Mouse (Mus musculus): Measurements from ENCODE around the gene Dcun1d3. TPM values are rescaled to one million over a fixed set of nuclear protein-coding genes. Genes with fewer than 3 reads are reported as not detected.

The Dcun1d3 gene
- polyA plus RNA-seq, 2 experiments from 2014 or later, result 7.0 to 13.8 TPM

GRCm38 (mm10) chr7:119872204-119872603 lies 23.9 kb downstream of the Dcun1d3 start:
- ATAC-seq, result peak; percentile 74

GRCm38 (mm10) chr7:119866136-119866535 lies 30.0 kb downstream of the Dcun1d3 start:
- ATAC-seq, result no peak

GRCm38 (mm10) chr7:119864500-119864899 lies 31.6 kb downstream of the Dcun1d3 start:
- ATAC-seq, result no peak

GRCm38 (mm10) chr7:119862167-119862566 lies 33.9 kb downstream of the Dcun1d3 start:
- no peak for ATAC-seq

GRCm38 (mm10) chr7:119861335-119862091 lies 34.6 kb downstream of the Dcun1d3 start:
- ATAC-seq, result peak; percentile 86

DNA sequence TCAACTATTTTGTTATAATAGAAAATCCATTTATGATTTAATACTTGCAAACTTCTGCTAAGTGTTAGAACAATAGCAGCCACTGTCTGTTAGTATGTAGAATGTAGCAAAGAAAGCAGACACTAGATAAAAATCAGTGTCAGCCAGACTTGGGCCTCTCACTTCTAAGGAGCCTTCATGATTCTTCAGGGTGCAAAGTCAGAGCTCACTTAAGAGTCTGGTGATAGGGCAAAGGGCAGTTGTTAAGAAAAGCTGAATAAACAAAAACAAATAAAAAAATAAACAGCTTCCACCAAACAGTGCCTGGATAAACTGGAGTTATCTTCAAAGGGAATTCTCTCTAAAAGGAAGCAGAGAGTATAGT lies 35.1 kb downstream of the Dcun1d3 start:
- ATAC-seq, result no peak

DNA sequence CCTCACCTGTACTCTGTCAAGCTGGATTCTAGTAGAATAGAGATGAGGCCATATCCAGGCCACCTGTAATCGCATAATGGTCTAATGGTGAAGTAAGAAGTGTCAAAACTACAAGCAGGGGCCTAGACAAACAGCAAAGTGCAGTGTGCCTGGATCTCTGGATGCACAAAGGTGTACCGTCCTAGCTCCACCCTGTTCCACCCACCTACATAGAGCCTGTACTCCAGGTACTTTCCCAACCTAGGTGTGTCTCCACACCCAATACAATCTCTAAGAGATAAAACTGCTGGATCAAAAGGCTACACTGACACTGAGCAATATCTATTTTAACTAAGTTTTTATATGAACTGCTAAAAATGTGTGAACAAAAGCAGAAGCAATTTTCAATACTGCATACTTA lies 35.5 kb downstream of the Dcun1d3 start:
- ATAC-seq, result peak; percentile 31

- no peak for ATAC-seq
These were observed 36.0 kb downstream of the Dcun1d3 start for GRCm38 (mm10) chr7:119860116-119860515.

- no peak for ATAC-seq
These were observed 36.6 kb downstream of the Dcun1d3 start for GRCm38 (mm10) chr7:119859476-119859875.

DNA sequence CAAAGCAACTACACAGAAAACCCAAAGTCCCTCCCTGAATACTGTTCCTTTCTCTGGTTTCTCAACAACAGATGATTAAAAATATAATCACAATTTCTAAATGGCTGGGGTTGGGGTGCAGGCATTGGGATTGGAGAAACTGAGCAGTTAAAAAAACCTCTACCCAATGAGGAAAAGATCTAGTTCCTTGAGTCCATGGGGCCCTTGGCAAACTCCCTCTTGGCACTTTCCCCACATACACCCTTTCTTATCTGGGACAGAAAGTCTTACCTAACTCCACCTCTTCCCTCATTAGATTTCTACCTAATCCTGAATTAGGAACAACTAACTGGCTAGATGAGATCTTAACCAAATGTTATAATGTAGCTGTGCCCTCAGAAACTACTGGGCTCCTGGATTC lies 41.1 kb downstream of the Dcun1d3 start:
- ATAC-seq, result no peak

GRCm38 (mm10) chr7:119854362-119854761 lies 41.7 kb downstream of the Dcun1d3 start:
- ATAC-seq, result no peak

DNA sequence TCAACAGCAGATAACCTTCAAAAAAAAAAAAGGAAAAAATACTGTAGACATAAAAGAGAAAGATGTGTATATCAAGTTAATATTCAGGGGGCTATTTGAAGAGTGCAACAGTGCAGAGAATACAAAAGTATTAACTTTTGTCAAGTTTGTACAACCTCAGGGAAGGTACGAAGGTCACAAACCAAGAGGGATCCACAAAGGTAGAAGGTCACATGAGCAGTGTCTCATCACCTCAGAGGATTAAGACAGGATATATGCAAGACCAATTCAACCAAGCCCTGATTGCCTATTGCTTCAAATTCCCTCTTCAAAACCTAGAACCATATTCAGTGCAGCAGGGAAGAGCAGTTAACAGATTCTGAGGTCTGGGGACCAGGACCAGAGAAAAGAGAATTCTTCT lies 42.9 kb downstream of the Dcun1d3 start:
- no peak for ATAC-seq

- no peak for ATAC-seq
These were observed 43.6 kb downstream of the Dcun1d3 start for GRCm38 (mm10) chr7:119852494-119852893.

DNA sequence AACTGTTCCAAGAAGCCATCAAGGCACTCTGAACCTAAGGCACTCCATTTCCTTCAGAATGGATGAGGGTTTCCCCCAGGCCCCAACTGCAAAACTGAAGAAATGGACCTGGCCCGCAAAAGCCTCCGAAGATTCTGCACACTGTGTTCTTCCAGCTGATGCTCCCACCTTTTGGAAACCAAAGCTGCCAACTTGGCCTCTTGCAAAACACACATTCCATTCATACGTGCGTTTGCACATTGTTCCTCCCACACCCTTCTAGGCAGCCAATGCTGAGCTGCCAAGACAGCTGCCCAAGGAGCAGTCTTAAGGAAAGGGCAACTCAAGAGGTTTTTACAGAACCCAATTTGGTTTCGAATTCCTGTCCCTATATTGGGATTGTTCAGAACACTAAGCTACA lies 45.4 kb downstream of the Dcun1d3 start:
- no peak for ATAC-seq

- ATAC-seq, result peak; percentile 79
These were observed 47.0 kb downstream of the Dcun1d3 start for GRCm38 (mm10) chr7:119849096-119849495.

DNA sequence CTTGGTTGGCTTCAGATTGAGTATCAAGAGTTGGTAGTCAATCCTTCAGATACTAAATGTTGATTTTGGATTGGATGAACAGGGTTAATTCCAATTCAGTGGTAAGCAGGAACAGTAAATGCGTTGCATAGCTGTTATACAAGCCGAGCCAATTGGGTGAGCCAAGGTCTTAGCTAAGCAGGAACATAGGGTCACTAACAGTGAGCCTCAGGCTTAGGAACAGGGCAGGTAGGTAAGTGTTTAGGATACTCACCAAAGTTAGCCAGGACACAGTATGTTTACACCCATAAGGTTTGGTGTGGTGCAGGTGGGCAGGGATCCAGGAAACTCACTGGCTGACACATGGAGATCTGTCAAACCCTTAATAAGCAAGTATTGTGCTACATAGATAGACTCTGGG lies 48.7 kb downstream of the Dcun1d3 start:
- no peak for ATAC-seq

GRCm38 (mm10) chr7:119845541-119845940 lies 50.6 kb downstream of the Dcun1d3 start:
- ATAC-seq, result no peak

DNA sequence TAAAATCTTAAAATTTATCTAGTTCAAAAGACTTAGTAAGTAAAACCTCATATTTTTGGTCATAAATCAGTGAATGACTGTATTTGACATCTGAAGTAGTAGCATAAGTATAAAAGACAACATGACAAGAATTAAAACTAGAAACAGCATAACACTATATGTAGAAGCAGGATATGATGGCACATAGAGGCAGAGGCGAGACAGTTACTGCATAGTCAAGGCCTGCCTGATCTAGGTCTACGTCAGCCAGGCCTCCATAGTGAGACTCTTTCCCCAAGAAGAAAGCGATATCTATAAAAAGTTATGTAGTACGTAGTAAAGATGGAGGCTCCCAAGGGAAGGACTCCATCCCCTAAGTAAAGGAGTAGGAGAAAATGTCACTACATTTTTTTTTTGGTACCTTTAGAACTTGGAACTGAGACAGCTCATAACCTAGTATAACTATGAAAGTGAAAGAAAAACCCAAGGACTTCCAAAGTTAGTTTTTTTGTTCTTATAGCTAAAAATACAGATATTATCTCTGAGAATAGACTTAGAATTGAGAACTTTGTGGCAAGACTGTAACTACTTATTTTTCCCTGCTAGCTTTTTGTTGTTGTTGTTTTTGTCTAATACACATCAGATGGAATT lies 54.2 kb downstream of the Dcun1d3 start:
- ATAC-seq, result peak; percentile 68

GRCm38 (mm10) chr7:119835996-119836777 lies 59.9 kb downstream of the Dcun1d3 start:
- peak; percentile 91 for ATAC-seq

DNA sequence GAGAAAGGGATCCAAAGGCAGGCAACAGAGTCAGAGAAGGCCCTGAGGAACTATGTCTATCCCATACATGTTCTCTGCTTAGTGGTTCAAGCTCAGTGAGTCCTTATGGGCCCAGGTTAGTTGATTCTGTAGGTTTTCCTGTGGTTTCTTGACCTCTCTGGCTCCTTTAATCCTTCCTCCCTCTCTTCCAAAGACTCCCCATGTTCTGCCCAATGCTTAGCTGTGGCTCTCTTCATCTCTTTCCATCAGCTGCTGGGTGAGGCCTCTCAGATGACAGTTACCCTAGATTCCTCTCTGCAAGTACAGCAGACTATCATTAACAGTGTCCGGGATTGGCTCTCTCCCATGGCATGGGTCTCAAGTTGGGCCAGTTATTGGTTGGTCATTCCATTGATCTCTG lies 60.7 kb downstream of the Dcun1d3 start:
- ATAC-seq, result no peak

DNA sequence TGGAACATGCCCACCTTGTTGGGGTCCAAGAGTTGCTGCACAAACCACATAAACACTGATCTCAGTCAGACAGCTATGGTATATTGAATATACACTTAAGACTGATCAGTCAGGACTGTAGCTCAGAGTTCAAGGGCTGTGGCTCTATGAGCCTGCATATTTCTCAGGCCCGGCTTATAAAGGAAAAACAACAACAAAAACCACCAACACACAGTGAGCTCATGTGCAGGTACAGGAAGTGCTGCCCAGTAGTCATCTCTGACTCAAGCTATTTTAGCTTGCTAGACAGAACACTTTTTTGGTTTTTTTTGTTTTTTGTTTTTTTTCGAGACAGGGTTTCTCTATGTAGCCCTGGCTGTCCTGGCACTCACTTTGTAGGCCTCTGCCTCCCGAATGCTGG lies 87.4 kb downstream of the Dcun1d3 start:
- ATAC-seq, result peak; percentile 85

DNA sequence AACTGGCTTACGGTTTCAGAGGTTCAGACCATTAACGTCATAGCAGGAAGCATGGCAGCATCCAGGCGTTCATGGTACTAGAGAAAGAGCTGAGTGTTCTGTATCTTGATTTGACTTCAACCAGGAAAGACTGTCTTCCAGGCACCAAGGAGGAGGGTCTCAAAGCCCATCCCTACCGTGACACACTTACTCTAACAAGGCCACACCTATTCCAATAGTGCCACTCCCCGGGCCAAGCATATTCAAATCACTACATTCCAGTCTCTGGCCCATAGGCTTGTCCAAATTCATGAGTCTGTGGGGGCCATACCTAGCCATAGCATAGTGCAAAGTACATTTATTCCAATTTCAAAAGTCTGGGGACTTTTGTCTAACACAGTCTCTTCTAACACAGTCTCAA lies 88.7 kb downstream of the Dcun1d3 start:
- no peak for ATAC-seq

Data from CD4-positive, CD25-positive, alpha-beta regulatory T cell, adult 4 months (primary cell).